Mouse (Mus musculus) lung, postnatal 0 days (tissue): Measurements from ENCODE around the gene Gm13199.

Experiments used
- CTCF ChIP-seq: IDR thresholded peaks from 2 replicates; pipeline ENCODE4 v1.5.1; 2016; ENCODE audit warnings: antibody characterized with exemption, mild to moderate bottlenecking
- EP300 ChIP-seq: IDR thresholded peaks from 2 replicates; pipeline ENCODE4 v1.6.1; 2016; ENCODE audit warnings: antibody characterized with exemption, mild to moderate bottlenecking, control low read depth

- TF ChIP-seq CTCF (no peak), EP300 (no peak)
Observed at GRCm38 (mm10) chr2:5877446-5877845, 14.7 kb upstream of the Gm13199 start.
